Mouse (Mus musculus): ENCODE data around the gene Slc38a8.

DNA sequence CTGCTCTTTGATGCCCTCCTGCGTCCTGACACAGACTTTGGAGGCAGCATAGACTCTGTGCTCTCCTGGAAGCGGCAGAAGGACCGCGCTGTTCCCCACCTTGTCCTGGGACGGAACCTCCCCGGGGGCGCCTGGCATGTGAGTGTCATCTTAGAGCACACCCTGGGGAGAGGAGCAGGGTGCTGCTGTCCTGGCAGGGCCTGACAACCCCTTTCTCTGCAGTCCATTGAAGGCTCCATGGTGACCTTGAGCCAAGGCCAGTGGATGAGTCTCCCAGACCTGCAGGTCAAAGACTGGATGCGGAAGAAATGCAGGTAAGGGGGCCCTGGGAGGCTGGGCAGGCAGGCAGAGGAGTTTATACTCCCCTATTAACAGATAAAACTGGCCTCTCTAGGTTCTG, 58.5 kb downstream of the Slc38a8 start:
- no peak for TF ChIP-seq CTCF (IDR thresholded peaks at IDR 0.05; ENCODE audit: borderline replicate concordance, insufficient read depth, low read length)
- TF ChIP-seq POLR2A (IDR thresholded peaks at IDR 0.05; ENCODE audit: low read depth, low read length): no peak

Measured in embryonic fibroblast, embryonic 13.5 days (primary cell).